Mouse (Mus musculus) heart, postnatal 36 days (tissue): ENCODE measurements around the gene Fbxl16. TPM values are rescaled to one million over a fixed set of nuclear protein-coding genes. Genes with fewer than 3 reads are reported as not detected.

ENCODE experiments used
- DNase-seq, 2 experiments: peaks; one replicate each; pipeline ENCODE4 v3.0.0; 2021 to 2022
- intact Hi-C: fragments of 180-260 bp; cut with DNase I; formaldehyde crosslinking; loops from one replicate; pipeline ENCODE4 v1.15.1; 2025
- total RNA-seq, 2 experiments: library from RNA; stranded (reverse); gene quantifications; 2 replicates each; pipeline ENCODE4 v1.2.3; 2021

The Fbxl16 gene
- total RNA-seq, 2 experiments from 2014 or later: 1.2 to 1.5 TPM

- no peak for DNase-seq
- intact Hi-C loops: no loop called here
Observed at GRCm38 (mm10) chr17:25839455-25840235, 30.8 kb downstream of the Fbxl16 start.

- no peak for DNase-seq
- intact Hi-C loops: no loop called here
Observed at GRCm38 (mm10) chr17:25840519-25840918, 31.6 kb downstream of the Fbxl16 start.

GRCm38 (mm10) chr17:25841117-25841880, 32.4 kb downstream of the Fbxl16 start, which contains the start of gene Gm20683:
TSS of gene Gm20683 (minus strand) at chr17:25841763.
- no peak for DNase-seq
- intact Hi-C loops: no loop called here

GRCm38 (mm10) chr17:25842509-25842908, 33.6 kb downstream of the Fbxl16 start:
- intact Hi-C loops: no loop called here
- DNase-seq: no peak

- no peak for DNase-seq
- intact Hi-C loops: no loop called here
Observed at GRCm38 (mm10) chr17:25843122-25843521, 34.2 kb downstream of the Fbxl16 start.

- intact Hi-C loops: loop anchor here (2.0 kb wide), 1 partner anchor 25 kb away; the partner anchor contains the start of gene Mcrip2
- DNase-seq: no peak
Observed at GRCm38 (mm10) chr17:25843636-25844395, 34.9 kb downstream of the Fbxl16 start.

- peak; percentile 93 to 95 for DNase-seq
- intact Hi-C loops: loop anchor here (2.0 kb wide), 1 partner anchor 24 kb away; the partner anchor contains the start of gene Mcrip2
Observed at GRCm38 (mm10) chr17:25844396-25844901, 35.6 kb downstream of the Fbxl16 start, which contains the start of gene Rhot2. TSS of gene Rhot2 (minus strand) at chr17:25844851.

- DNase-seq: no peak
- intact Hi-C loops: no loop called here
Observed at GRCm38 (mm10) chr17:25860229-25860628, 51.3 kb downstream of the Fbxl16 start.

- intact Hi-C loops: no loop called here
- DNase-seq: peak; percentile 89
Observed at GRCm38 (mm10) chr17:25860832-25861703, 52.2 kb downstream of the Fbxl16 start, which contains the start of gene Wdr90. TSS of gene Wdr90 (minus strand) at chr17:25861501.

GRCm38 (mm10) chr17:25861704-25862612, 53.1 kb downstream of the Fbxl16 start:
- intact Hi-C loops: no loop called here

GRCm38 (mm10) chr17:25863681-25864080, 54.8 kb downstream of the Fbxl16 start:
- intact Hi-C loops: no loop called here
- DNase-seq: no peak

More at GRCm38 (mm10) chr17:25861704-25862612, 53.1 kb downstream of the Fbxl16 start:
- no peak for DNase-seq

GRCm38 (mm10) chr17:25864311-25864710, 55.4 kb downstream of the Fbxl16 start:
- intact Hi-C loops: no loop called here
- DNase-seq: no peak

- DNase-seq: no peak
- intact Hi-C loops: no loop called here
Observed at GRCm38 (mm10) chr17:25865288-25865687, 56.4 kb downstream of the Fbxl16 start.

GRCm38 (mm10) chr17:25866172-25866571, 57.3 kb downstream of the Fbxl16 start:
- DNase-seq: no peak
- intact Hi-C loops: no loop called here

GRCm38 (mm10) chr17:25867509-25867835, 58.6 kb downstream of the Fbxl16 start:
- intact Hi-C loops: no loop called here
- DNase-seq: no peak

GRCm38 (mm10) chr17:25867836-25868600, 59.1 kb downstream of the Fbxl16 start:
- intact Hi-C loops: loop anchor here (2.0 kb wide), 1 partner anchor 23 kb away; the partner anchor contains the start of gene Rhot2
- DNase-seq: peak; percentile 68 to 69

- peak; percentile 83 to 86 for DNase-seq
- intact Hi-C loops: loop anchor here (2.0 kb wide), 1 partner anchor 24 kb away; the partner anchor contains the start of gene Rhot2
Observed at GRCm38 (mm10) chr17:25868601-25869191, 59.8 kb downstream of the Fbxl16 start, which contains the start of gene Mcrip2. TSS of gene Mcrip2 (minus strand) at chr17:25868764.
